Mouse (Mus musculus): ENCODE data around the gene Ciao2a. TPM values are rescaled to one million over a fixed set of nuclear protein-coding genes. Genes with fewer than 3 reads are reported as not detected.

Ciao2a gene
- polyA plus RNA-seq, 1 experiment from 2014 or later, result 59.7 TPM

GRCm38 (mm10) chr9:66173316-66173855 lies 47.0 kb downstream of the Ciao2a start:
- Histone ChIP-seq H3K4me1 (peaks cover 4% of the 10 kb centered on the region), H3K4me3 (no peak overlapping the region), H3K36me3 (replicated peaks) (no peaks in the 10 kb centered on the region), H3K27ac (no peak overlapping the region), H3K9ac (no peak overlapping the region), H3K27me3 (replicated peaks) (no peaks in the 10 kb centered on the region), H3K9me3 (no peaks in the 10 kb centered on the region), H3K4me2 (no peak overlapping the region)
- no peak for ATAC-seq (replicated peaks)
- 95% methylated on average over 5 of the region's 5 CpGs for WGBS

DNA sequence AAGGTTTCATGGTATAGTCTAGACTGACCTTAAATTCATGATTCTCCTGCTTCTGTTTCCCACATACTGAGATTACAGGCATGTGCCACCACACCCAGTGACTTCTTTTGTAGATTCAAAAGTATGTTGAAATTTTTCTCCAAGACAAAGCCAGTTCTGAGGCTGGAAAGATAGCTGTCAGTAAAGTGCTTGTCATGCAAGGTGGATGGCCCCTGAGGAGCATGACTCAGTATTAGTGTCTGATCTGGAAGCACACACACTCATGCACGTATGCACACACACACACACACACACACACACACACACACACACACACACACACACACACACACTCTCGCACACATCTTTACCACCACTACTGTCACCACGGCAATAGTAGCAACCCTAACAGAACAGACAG lies 48.6 kb downstream of the Ciao2a start:
- no peak overlapping the region for H3K9ac ChIP-seq
- no peaks in the 10 kb centered on the region for H3K9me3 ChIP-seq
- peaks cover 4% of the 10 kb centered on the region for H3K4me1 ChIP-seq
- no peaks in the 10 kb centered on the region for H3K27me3 ChIP-seq (replicated peaks)
- no peak for ATAC-seq (replicated peaks)
- no peaks in the 10 kb centered on the region for H3K36me3 ChIP-seq (replicated peaks)
- no peak overlapping the region for H3K4me2 ChIP-seq
- no peak overlapping the region for H3K4me3 ChIP-seq
- WGBS, result 80% methylated on average over 3 of the region's 3 CpGs
- no peak overlapping the region for H3K27ac ChIP-seq

- WGBS, result 8% methylated on average over 1 of the region's 1 CpGs
- ATAC-seq (replicated peaks), result no peak
- H3K4me2 ChIP-seq, result no peak overlapping the region
- H3K36me3 ChIP-seq (replicated peaks), result no peaks in the 10 kb centered on the region
- H3K27ac ChIP-seq, result no peak overlapping the region
- H3K9ac ChIP-seq, result no peak overlapping the region
- H3K4me3 ChIP-seq, result no peak overlapping the region
- no peaks in the 10 kb centered on the region for H3K27me3 ChIP-seq (replicated peaks)
- no peaks in the 10 kb centered on the region for H3K4me1 ChIP-seq
- H3K9me3 ChIP-seq, result no peaks in the 10 kb centered on the region
Measured at GRCm38 (mm10) chr9:66177975-66178374, 51.6 kb downstream of the Ciao2a start.

- 89% methylated on average over 6 of the region's 6 CpGs for WGBS
- no peak overlapping the region for H3K9ac ChIP-seq
- H3K4me2 ChIP-seq, result no peak overlapping the region
- no peak overlapping the region for H3K4me3 ChIP-seq
- no peaks in the 10 kb centered on the region for H3K9me3 ChIP-seq
- no peaks in the 10 kb centered on the region for H3K27me3 ChIP-seq (replicated peaks)
- H3K27ac ChIP-seq, result no peak overlapping the region
- H3K36me3 ChIP-seq (replicated peaks), result no peaks in the 10 kb centered on the region
- no peak for ATAC-seq (replicated peaks)
- H3K4me1 ChIP-seq, result no peaks in the 10 kb centered on the region
Measured at GRCm38 (mm10) chr9:66179795-66180194, 53.4 kb downstream of the Ciao2a start.

DNA sequence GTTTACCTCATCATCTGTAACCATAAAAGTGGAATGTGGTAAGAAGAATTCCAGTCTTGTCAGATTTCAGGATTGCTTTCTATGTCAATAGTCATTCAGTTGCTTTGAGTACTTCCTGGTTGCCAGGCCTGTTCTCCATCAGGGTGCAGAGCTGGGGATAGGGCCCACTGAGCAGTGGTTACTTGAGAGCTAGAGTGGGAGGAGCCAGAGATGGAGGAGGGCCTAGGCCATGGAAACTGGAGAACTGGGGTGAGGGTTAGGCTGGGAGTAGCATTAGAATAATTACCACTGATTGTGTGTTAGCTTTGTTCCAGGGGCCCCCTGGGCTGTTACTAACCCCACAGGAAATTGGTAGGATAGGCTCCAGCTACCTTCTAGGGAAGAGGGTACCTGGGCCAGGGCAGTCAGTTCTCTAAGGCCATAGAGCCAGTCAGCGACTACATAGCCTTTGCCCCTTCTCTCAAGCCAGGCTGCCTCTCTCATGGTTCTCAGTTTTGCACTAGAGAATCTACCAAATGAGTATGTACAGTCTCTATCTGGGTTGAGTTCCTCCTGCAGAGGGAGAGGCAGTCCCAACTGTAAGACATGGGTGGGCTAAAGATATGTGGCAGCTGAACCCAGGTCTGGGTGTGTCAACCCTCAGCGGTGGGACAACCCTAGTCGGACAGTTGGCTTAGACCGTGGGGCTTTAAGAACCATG lies 54.9 kb downstream of the Ciao2a start:
- WGBS, result 88% methylated on average over 4 of the region's 4 CpGs
- no peak for ATAC-seq (replicated peaks)
- Histone ChIP-seq H3K27me3 (replicated peaks) (no peaks in the 10 kb centered on the region), H3K4me2 (no peak overlapping the region), H3K27ac (no peak overlapping the region), H3K4me1 (no peaks in the 10 kb centered on the region), H3K9ac (no peak overlapping the region), H3K9me3 (no peaks in the 10 kb centered on the region), H3K4me3 (no peak overlapping the region), H3K36me3 (replicated peaks) (no peaks in the 10 kb centered on the region)

DNA sequence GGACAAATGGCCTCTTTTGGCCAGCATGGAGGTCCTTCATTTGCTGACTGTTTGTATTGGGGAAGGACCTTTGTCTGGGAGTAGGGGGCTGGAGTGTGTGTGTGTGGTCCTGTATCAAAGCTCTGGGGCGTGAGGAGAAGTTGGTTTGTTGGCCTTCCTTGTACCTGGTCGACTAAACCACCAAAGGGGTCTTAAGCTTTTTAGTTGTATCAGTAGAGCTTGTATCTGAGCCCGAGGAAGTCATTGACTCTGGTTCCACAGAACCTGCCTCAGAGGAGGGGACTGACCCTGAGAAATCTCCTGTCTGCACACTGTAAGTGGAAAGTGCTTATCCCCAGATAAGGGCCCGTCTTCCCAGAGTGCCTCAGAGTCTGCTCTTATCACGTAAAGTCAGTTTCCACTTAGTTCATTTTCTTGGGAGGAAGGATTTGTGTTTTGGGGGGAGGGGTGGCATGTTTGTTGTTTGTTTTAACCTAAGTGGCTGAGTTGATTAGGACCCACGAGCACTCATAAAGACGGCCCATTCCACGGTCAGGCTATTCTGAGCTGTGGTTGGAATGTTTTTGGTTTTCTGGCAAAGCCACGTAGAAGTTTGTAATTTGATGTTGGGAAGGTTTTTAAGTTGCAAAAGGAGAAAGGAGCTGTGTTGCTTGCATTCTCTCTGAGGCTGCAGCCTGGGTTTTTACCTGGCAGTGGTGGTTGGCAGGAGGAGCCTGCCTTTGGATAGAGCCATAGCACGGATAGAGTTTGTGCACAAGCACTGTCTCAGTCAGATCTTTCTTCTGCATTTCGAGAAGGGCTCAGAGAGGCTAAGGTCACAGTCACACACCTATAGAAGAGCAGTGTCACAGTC lies 55.6 kb downstream of the Ciao2a start:
- Histone ChIP-seq H3K36me3 (replicated peaks) (no peaks in the 10 kb centered on the region), H3K9me3 (no peaks in the 10 kb centered on the region), H3K27ac (no peak overlapping the region), H3K4me2 (no peak overlapping the region), H3K9ac (no peak overlapping the region), H3K4me3 (no peak overlapping the region), H3K27me3 (replicated peaks) (no peaks in the 10 kb centered on the region), H3K4me1 (no peaks in the 10 kb centered on the region)
- WGBS, result 71% methylated on average over 11 of the region's 11 CpGs
- ATAC-seq (replicated peaks), result no peak

- no peak for ATAC-seq (replicated peaks)
- no peaks in the 10 kb centered on the region for H3K36me3 ChIP-seq (replicated peaks)
- WGBS, result 83% methylated on average over 3 of the region's 3 CpGs
Measured at GRCm38 (mm10) chr9:66182679-66182993, 56.2 kb downstream of the Ciao2a start.

DNA sequence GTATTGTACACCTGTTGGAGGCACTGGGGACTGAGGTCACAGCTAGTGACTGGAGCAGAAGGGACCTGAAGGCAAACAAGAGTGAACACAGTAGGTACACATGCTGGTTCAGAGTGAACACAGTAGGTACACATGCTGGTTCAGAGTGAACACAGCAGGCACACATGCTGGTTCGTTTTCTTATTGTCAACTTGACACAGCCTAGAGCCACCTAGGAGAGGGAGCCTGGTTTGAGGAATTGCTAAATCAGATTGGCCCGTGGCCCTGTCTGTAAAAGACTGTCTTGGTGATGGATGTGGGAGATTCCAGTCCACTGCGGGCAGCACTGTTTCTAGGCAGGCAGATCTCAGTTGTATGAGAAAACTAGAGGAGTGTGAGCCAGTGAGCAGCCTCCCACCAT lies 56.6 kb downstream of the Ciao2a start:
- ATAC-seq (replicated peaks), result no peak
- no peaks in the 10 kb centered on the region for H3K27me3 ChIP-seq (replicated peaks)

More at GRCm38 (mm10) chr9:66182679-66182993, 56.2 kb downstream of the Ciao2a start:
- Histone ChIP-seq H3K9ac (no peak overlapping the region), H3K4me2 (no peak overlapping the region), H3K27me3 (replicated peaks) (no peaks in the 10 kb centered on the region), H3K9me3 (no peaks in the 10 kb centered on the region), H3K27ac (no peak overlapping the region), H3K4me1 (no peaks in the 10 kb centered on the region), H3K4me3 (no peak overlapping the region)

GRCm38 (mm10) chr9:66184572-66184971 lies 58.2 kb downstream of the Ciao2a start:
- no peaks in the 10 kb centered on the region for H3K9me3 ChIP-seq
- no peaks in the 10 kb centered on the region for H3K27me3 ChIP-seq (replicated peaks)
- no peaks in the 10 kb centered on the region for H3K4me1 ChIP-seq
- no peak for ATAC-seq (replicated peaks)
- no peak overlapping the region for H3K4me3 ChIP-seq
- no peak overlapping the region for H3K9ac ChIP-seq
- H3K4me2 ChIP-seq, result no peak overlapping the region
- 72% methylated on average over 5 of the region's 5 CpGs for WGBS
- H3K27ac ChIP-seq, result no peak overlapping the region
- H3K36me3 ChIP-seq (replicated peaks), result no peaks in the 10 kb centered on the region

More for the DNA sequence above, 56.6 kb downstream of the Ciao2a start:
- no peak overlapping the region for H3K4me3 ChIP-seq
- no peak overlapping the region for H3K27ac ChIP-seq
- 84% methylated on average over 3 of the region's 3 CpGs for WGBS
- H3K4me1 ChIP-seq, result no peaks in the 10 kb centered on the region
- no peaks in the 10 kb centered on the region for H3K9me3 ChIP-seq
- no peak overlapping the region for H3K4me2 ChIP-seq
- H3K36me3 ChIP-seq (replicated peaks), result no peaks in the 10 kb centered on the region
- H3K9ac ChIP-seq, result no peak overlapping the region

DNA sequence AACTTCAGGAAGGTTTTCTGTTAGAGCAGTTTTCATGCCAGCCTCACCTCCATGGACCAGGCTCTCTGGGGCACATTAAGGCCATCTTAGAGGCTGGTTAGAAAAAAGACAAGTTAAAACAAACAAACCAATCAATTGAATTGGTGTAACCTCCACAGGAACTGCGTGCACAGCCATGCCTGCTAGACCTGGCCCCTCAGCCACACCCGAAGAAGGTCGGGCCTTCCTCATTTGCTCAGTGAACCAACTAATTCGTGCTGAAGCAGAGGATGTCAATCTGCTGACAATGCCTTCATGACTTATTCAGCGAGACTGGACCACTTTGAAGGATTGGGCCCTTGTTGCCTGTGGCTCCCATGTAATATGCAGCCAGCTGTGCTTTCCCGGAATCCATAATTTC lies 60.0 kb downstream of the Ciao2a start:
- Histone ChIP-seq H3K27ac (no peak overlapping the region), H3K4me1 (no peaks in the 10 kb centered on the region), H3K9ac (no peak overlapping the region), H3K4me2 (no peak overlapping the region), H3K4me3 (no peak overlapping the region), H3K36me3 (replicated peaks) (no peaks in the 10 kb centered on the region), H3K9me3 (no peaks in the 10 kb centered on the region), H3K27me3 (replicated peaks) (no peaks in the 10 kb centered on the region)
- WGBS, result 8% methylated on average over 6 of the region's 6 CpGs
- ATAC-seq (replicated peaks), result no peak
